Mouse (Mus musculus) G1E (cell line): ENCODE data around the gene Rxfp4.

Experiments
- CTCF ChIP-seq: IDR thresholded peaks from 2 replicates; pipeline ENCODE4 v1.5.1; 2012; ENCODE audit warnings: low read depth, low read length, inconsistent platforms, mixed read lengths
- GATA1 ChIP-seq: IDR thresholded peaks from 2 replicates; pipeline ENCODE4 v1.6.1; 2012; ENCODE audit warnings: borderline replicate concordance, low read length, inconsistent platforms, mixed read lengths
- GATA2 ChIP-seq: IDR thresholded peaks from 2 replicates; pipeline ENCODE4 v1.6.1; 2012; ENCODE audit warnings: low read depth, low read length, inconsistent platforms, borderline replicate concordance
- POLR2AphosphoS5 ChIP-seq: IDR thresholded peaks from 2 replicates; pipeline ENCODE4 v1.6.1; 2012; ENCODE audit warnings: low read depth, low read length, inconsistent platforms; ENCODE audit not compliant: insufficient replicate concordance
- TAL1 ChIP-seq: conservative IDR thresholded peaks from 2 replicates; pipeline ENCODE4 v1.6.1; 2012; ENCODE audit warnings: low read depth, low read length, inconsistent platforms, mixed read lengths

GRCm38 (mm10) chr3:88650713-88651504 is 2.0 kb downstream of the Rxfp4 start:
- no peak for TF ChIP-seq GATA1
- no peak for TF ChIP-seq CTCF
- TF ChIP-seq POLR2AphosphoS5, result no peak
- TF ChIP-seq TAL1, result no peak
- TF ChIP-seq GATA2, result no peak
